Mouse (Mus musculus) embryonic stem cell, embryonic (primary cell): ENCODE measurements at regions not wholly inside any gene's neighbourhood (a gene's known extent, or its start where the extent isn't known, plus 50 kb on each side); places are given as distances from the start of the nearest gene placed in this dataset.

ENCODE experiments used
- CTCF ChIA-PET, 4 experiments: fragments of 300-600 bp in 2 of 4; fragments of 350-600 bp in 2 of 4; sonication (Branson Sonifier 250); formaldehyde crosslinking; loops; one replicate each; lab custom pipeline; 2022; ENCODE audit warnings: inconsistent platforms in 2 of 4; lab: Charles Lee
- POLR2A ChIA-PET, 4 experiments: fragments of 300-600 bp in 2 of 4; fragments of 350-600 bp in 2 of 4; sonication (Branson Sonifier 250); formaldehyde crosslinking; loops; one replicate each; lab custom pipeline; 2022; ENCODE audit warnings: antibody characterized with exemption in 4 of 4, inconsistent platforms in 1 of 4; lab: Charles Lee

DNA sequence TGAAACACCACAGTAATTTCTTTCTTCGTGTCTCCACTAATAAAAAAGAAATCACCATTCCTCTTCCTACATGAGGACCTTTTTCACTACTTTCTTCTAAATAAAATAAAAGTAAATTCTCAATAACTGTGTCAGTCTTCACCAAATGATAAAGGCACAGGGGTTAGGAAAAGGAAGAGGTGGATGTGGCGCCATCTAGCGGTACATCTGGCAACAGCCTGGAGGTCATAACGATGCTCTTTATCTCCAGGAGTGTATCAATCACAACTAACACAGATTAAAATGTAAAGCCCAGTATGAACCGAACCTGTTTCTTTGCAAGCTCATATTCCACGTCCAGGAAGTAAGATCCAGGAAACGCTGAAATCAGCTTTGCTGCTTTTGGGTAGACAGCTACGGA, 793.0 kb downstream of the Gm7489 start:
- ChIA-PET POLR2A (no interaction called here), CTCF (interaction anchor here in 1 of 4 experiments (0.6 kb wide), 2 partner anchors 176 to 804 kb away, joined by 3 to 17 read pairs; no protein-coding TSS in a partner anchor)
